ENCODE assay signal across 19 mouse cellular contexts in the genomic region with DNA sequence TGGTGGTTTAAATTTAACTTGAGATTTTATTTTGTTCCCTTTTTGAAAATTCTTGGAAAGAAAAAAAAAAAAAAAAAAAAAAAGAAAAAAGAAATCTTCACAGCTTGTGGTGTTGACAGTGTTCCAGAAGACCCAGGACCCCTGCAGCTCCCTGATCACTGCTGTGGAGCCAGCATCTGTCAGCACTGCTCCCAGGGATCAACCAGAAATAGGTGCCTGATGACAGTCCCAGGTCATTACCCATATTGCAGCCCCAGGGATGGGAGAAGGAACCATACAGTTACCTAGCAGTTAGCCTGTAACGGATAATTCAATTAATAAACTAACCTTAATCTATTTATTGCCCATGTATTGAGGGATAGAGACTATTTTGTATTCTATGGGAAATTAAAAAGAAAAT. TPM values are rescaled to one million over a fixed set of nuclear protein-coding genes. Genes with fewer than 3 reads are reported as not detected.
DNase-seq lines count a peak whose midpoint lies in the region; ATAC-seq and TF ChIP-seq lines count a peak whose summit lies in the region.
"Had no signal": no experiment of that assay in that cellular context is flagged by ENCODE, and none has a peak within 500 bp of the region (broad histone marks: within the 10 kb centered on the region; RNA-seq: fewer than 3 reads in every experiment).

No protein-coding gene starts in this region.

- H3K27ac ChIP-seq in hindbrain, embryonic 16.5 days (ENCODE audit: low read depth, low read length), result no peak overlapping the region
- no peak overlapping the region for H3K27ac ChIP-seq in hindbrain, embryonic 11.5 days (ENCODE audit: low read depth, low read length)
- H3K27ac ChIP-seq in lung, postnatal 0 days (ENCODE audit: low read length), result no peak overlapping the region
- H3K27ac ChIP-seq: embryonic facial prominence, embryonic 12.5 days; forebrain, embryonic 15.5 days; heart, adult 2 months; heart, embryonic 15.5 days; hindbrain, embryonic 15.5 days had no signal

- ATAC-seq in hindbrain, embryonic 16.5 days, result peak; percentile 60; the same call in 1 of the 2 replicates
- no peak for ATAC-seq in hindbrain, embryonic 11.5 days (ENCODE audit: low FRiP score)
- ATAC-seq in lung, postnatal 0 days, result no peak
- ATAC-seq: forebrain, embryonic 15.5 days; inflammation-experienced regulatory T-cells, adult 6 months; intestine, postnatal 0 days had no signal

- no peak for TF ChIP-seq EP300 in lung, postnatal 0 days (IDR thresholded peaks at IDR 0.05)

- no peaks in the 10 kb centered on the region for H3K36me3 ChIP-seq in hindbrain, embryonic 16.5 days (ENCODE audit: control insufficient read depth, insufficient read depth, low read length)
- no peaks in the 10 kb centered on the region for H3K36me3 ChIP-seq in hindbrain, embryonic 11.5 days (ENCODE audit: control insufficient read depth, insufficient read depth, low read length)
- no peaks in the 10 kb centered on the region for H3K36me3 ChIP-seq in lung, postnatal 0 days (ENCODE audit: insufficient read depth, low read length)
- H3K36me3 ChIP-seq: embryonic facial prominence, embryonic 12.5 days; forebrain, embryonic 15.5 days; heart, embryonic 15.5 days; hindbrain, embryonic 15.5 days had no signal

- no peak for TF ChIP-seq CTCF in lung, postnatal 0 days (IDR thresholded peaks at IDR 0.05)

- no peak overlapping the region for H3K4me3 ChIP-seq in hindbrain, embryonic 16.5 days (ENCODE audit: low read length)
- H3K4me3 ChIP-seq in hindbrain, embryonic 11.5 days (ENCODE audit: low read depth, low read length), result no peak overlapping the region
- no peak overlapping the region for H3K4me3 ChIP-seq in lung, postnatal 0 days (ENCODE audit: low read depth, low read length)
- H3K4me3 ChIP-seq: embryonic facial prominence, embryonic 12.5 days; forebrain, embryonic 15.5 days; heart, adult 2 months; heart, embryonic 15.5 days; hindbrain, embryonic 15.5 days had no signal

- no peak overlapping the region for H3K4me2 ChIP-seq in hindbrain, embryonic 16.5 days (ENCODE audit: low read length)
- no peak overlapping the region for H3K4me2 ChIP-seq in hindbrain, embryonic 11.5 days (replicated peaks; ENCODE audit: low read depth, low read length)
- no peak overlapping the region for H3K4me2 ChIP-seq in lung, postnatal 0 days (replicated peaks; ENCODE audit: low read depth, low read length)
- H3K4me2 ChIP-seq: embryonic facial prominence, embryonic 12.5 days; forebrain, embryonic 15.5 days; heart, embryonic 11.5 days; heart, embryonic 15.5 days; hindbrain, embryonic 15.5 days had no signal

- 50% methylated on average over 1 of the region's 1 CpGs for WGBS in hindbrain, embryonic 16.5 days
- WGBS in hindbrain, embryonic 11.5 days, result 47% methylated on average over 1 of the region's 1 CpGs
- WGBS in lung, postnatal 0 days, result 53% methylated on average over 1 of the region's 1 CpGs

- no peak overlapping the region for H3K9ac ChIP-seq in hindbrain, embryonic 16.5 days (ENCODE audit: low read depth, low read length)
- H3K9ac ChIP-seq in hindbrain, embryonic 11.5 days (ENCODE audit: low read depth, low read length), result no peak overlapping the region
- H3K9ac ChIP-seq in lung, postnatal 0 days (replicated peaks; ENCODE audit: low read depth), result no peak overlapping the region
- H3K9ac ChIP-seq: embryonic facial prominence, embryonic 12.5 days; forebrain, embryonic 15.5 days; heart, embryonic 15.5 days; hindbrain, embryonic 15.5 days had no signal

- H3K4me1 ChIP-seq in hindbrain, embryonic 16.5 days (ENCODE audit: control insufficient read depth, insufficient read depth, low read depth, low read length), result no peaks in the 10 kb centered on the region
- H3K4me1 ChIP-seq in hindbrain, embryonic 11.5 days (replicated peaks; ENCODE audit: control insufficient read depth, insufficient read depth, low read length), result no peaks in the 10 kb centered on the region
- H3K4me1 ChIP-seq in lung, postnatal 0 days (ENCODE audit: insufficient read depth, low read depth, low read length), result no peaks in the 10 kb centered on the region
- H3K4me1 ChIP-seq: embryonic facial prominence, embryonic 12.5 days; forebrain, embryonic 15.5 days; heart, embryonic 15.5 days; hindbrain, embryonic 15.5 days had no signal

- no peaks in the 10 kb centered on the region for H3K27me3 ChIP-seq in hindbrain, embryonic 16.5 days (replicated peaks; ENCODE audit: control insufficient read depth, insufficient read depth, low read length)
- H3K27me3 ChIP-seq in hindbrain, embryonic 11.5 days (ENCODE audit: control insufficient read depth, insufficient read depth, low read length), result no peaks in the 10 kb centered on the region
- no peaks in the 10 kb centered on the region for H3K27me3 ChIP-seq in lung, postnatal 0 days (replicated peaks; ENCODE audit: insufficient read depth, low read length)
- H3K27me3 ChIP-seq: embryonic facial prominence, embryonic 12.5 days; forebrain, embryonic 15.5 days; heart, embryonic 15.5 days; hindbrain, embryonic 15.5 days had no signal

- DNase-seq in hindbrain, embryonic 11.5 days (ENCODE audit: low spot score), result no peak
- DNase-seq in cerebellum, adult 11 months, result peak; percentile 47
- DNase-seq in cerebellum, adult 8-10 months, result peak; percentile 52
- peak; percentile 68 to 80 for DNase-seq in cerebellum, postnatal 14 days
- DNase-seq in layer of hippocampus, adult 9-10 months (ENCODE audit: low spot score), result no peak
- DNase-seq in right cerebral cortex, postnatal 36 days (ENCODE audit: low spot score in 2 of 2), result no peak
- no peak for DNase-seq in lung, postnatal 0 days (ENCODE audit: low spot score)
- DNase-seq: adrenal gland, postnatal 10 days; B cell, adult 2 months; heart, adult 2 months; heart, postnatal 14 days had no signal

- H3K9me3 ChIP-seq in hindbrain, embryonic 16.5 days (ENCODE audit: control insufficient read depth, low read length), result no peaks in the 10 kb centered on the region
- H3K9me3 ChIP-seq in hindbrain, embryonic 11.5 days (ENCODE audit: control insufficient read depth, low read length), result no peaks in the 10 kb centered on the region
- no peaks in the 10 kb centered on the region for H3K9me3 ChIP-seq in lung, postnatal 0 days (ENCODE audit: low read length)
- H3K9me3 ChIP-seq: embryonic facial prominence, embryonic 12.5 days; forebrain, embryonic 15.5 days; heart, embryonic 15.5 days; hindbrain, embryonic 15.5 days had no signal

RNA-seq across cellular contexts. Expression of a gene that starts 45.6 kb away (rescaled TPM):
- 0.66 and 1.3 TPM in 2 replicates for polyA plus RNA-seq in hindbrain, embryonic 16.5 days (2015; fragmentation: Nextera tagmentation; extraction: Ambion mirVana)
- 1.2 and 1.3 TPM in 2 replicates for polyA plus RNA-seq in hindbrain, embryonic 11.5 days (2014; fragmentation: Nextera tagmentation; extraction: Ambion mirVana)
- 0.35 and 0.68 TPM in 2 replicates for polyA plus RNA-seq in lung, postnatal 0 days (2015; fragmentation: Nextera tagmentation; extraction: Ambion mirVana)
- polyA plus RNA-seq: heart, adult 2 months had no signal

Comparison
In these comparisons a context has a peak if more than half of its experiments do, and no peak if none do; other contexts are left out.
1. DNase-seq: peak in cerebellum, adult 11 months (single experiment), cerebellum, adult 8-10 months (single experiment) and cerebellum, postnatal 14 days (2 of 2); none in hindbrain, embryonic 11.5 days (single experiment), layer of hippocampus, adult 9-10 months (single experiment), right cerebral cortex, postnatal 36 days (0 of 2) and lung, postnatal 0 days (single experiment).